Mouse (Mus musculus) limb, embryonic 10.5 days (tissue): ENCODE data around the gene Htra3. TPM values are rescaled to one million over a fixed set of nuclear protein-coding genes. Genes with fewer than 3 reads are reported as not detected.

Experiments used
- polyA plus RNA-seq: library from polyadenylated mRNA; unstranded; fragments of >200 nt; fragmentation: Nextera tagmentation; extraction: Ambion mirVana; gene quantifications from 2 replicates; pipeline ENCODE4 v1.2.1, GENCODE M21; 2016

Htra3 gene
- polyA plus RNA-seq, 1 experiment from 2014 or later: 0.51 TPM

Other genes with a start within 250 kb of the Htra3 start
- gene Cpz, start 154.1 kb downstream of the Htra3 start, polyA plus RNA-seq: 4.2 and 8.0 TPM in 2 replicates
- 10.1 and 10.6 TPM in 2 replicates for gene Trmt44, start 104.7 kb downstream of the Htra3 start, polyA plus RNA-seq
- 7.3 and 11.5 TPM in 2 replicates for gene Acox3, start 96.7 kb downstream of the Htra3 start, polyA plus RNA-seq
- 4.9 and 6.6 TPM in 2 replicates for gene Sh3tc1, start 60.2 kb upstream of the Htra3 start, polyA plus RNA-seq
- 0.74 and 0.92 TPM in 2 replicates for gene Ablim2, start 78.1 kb upstream of the Htra3 start, polyA plus RNA-seq
- 13.6 and 15.1 TPM in 2 replicates for gene Afap1, start 213.5 kb upstream of the Htra3 start, polyA plus RNA-seq